Mouse (Mus musculus) thymus, postnatal 14 days (tissue): Measurements from ENCODE around the gene Sorbs2.

Experiments used
- DNase-seq: peaks from one replicate; pipeline ENCODE4 v3.0.0; 2021

The Sorbs2 gene

DNA sequence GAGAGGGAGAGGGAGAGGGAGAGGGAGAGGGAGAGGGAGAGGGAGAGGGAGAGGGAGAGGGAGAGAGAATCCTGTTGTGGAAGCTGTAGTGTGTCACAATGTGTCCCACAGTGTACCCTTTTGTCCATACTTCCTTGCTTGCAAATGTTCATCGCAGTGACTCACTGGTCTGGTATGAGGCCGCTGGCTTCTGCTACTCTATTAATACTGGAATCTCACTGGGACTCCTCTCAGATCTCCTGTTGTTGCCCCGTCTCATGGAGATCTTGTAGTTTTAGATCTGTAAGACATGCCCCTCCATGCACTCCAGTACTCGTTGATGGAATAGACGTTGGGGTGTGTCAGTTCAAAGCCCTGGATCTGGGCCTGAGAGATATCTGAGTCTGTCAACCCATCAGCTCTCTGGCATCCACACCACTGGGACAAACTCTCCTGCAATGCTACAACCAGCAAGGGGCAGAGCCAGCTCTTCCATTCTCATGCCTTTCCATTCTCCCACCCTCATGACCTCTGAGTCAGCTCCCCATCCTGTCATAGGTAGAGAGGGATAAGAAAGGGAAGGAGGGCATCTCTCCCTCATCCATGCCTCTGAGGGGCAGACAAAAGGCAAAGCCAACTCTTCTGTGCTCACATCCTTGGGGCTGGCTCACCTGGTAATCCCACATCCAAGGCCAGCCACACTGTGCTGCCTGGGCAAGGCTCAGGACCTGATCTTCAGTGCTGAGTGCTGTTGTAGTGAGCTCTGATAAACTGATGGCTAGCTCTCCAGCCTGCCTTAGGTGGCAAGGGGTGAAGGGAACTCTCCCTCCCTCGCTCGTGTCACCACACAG is 72.3 kb downstream of the Sorbs2 start:
- no peak for DNase-seq

DNA sequence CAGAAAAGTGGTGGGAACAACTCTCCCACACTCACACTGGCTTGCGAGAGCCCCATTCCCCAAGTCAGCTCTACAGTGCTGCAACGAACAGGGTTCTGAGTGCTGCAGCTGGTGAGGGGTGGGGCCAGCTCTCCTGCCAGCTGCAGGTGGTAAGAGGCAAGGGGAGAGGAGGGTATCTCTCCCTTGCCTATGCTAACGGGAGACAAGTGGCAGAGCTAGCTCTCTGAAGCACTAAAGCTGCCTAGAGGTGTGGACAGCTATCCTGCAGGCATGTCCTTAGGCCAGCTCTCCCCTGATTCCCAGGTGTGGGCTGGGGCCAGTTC is 72.9 kb downstream of the Sorbs2 start:
- DNase-seq, result no peak

DNA sequence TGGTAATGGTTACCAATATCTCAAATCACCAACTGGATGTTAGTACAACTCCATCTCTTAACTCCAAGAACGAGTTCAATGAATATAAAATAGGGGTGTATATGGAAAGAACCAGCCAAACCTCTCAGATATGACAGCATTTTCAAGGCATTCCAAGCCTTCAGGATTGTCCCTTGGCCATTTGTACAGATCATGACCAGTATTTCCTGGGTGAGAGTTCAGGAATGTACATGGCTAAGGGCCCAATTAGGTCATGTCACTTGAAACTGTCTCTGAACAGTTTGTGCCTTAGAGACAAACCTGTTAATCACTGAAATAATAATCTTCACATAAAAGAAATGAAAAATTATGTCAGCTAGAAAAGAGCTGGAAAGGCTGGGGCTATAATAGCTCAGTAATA is 76.3 kb downstream of the Sorbs2 start:
- no peak for DNase-seq

DNA sequence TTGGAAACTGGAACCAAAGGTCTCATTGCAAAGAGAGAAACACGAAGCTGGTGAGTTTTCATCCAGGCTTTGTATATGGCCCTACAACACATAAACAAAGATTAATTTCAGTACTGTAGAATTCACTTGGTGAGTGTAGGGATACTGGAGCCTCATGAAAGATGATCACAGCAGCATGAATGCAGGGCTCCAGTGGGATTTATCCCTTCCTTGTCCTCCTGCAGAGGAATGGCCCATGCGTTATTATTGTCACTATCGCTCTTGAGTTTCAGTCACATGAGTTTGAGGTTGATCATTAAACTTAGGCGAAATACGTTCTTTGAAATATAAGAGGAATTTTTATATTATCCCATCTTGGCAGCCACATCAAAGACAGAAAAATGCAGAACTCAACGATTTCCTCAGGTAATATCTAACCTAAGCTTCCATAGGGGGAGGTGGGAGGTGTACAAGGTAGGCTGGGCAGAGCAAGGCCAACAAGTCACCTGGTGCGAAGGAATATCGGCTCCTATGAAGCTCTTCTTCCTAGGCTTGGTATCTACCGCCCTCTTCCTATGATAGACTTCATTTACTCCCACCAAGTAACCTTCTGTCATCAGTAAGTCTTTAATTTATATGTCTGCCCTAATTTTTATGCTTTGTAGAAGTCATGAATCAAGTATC is 76.9 kb downstream of the Sorbs2 start:
- DNase-seq, result no peak

DNA sequence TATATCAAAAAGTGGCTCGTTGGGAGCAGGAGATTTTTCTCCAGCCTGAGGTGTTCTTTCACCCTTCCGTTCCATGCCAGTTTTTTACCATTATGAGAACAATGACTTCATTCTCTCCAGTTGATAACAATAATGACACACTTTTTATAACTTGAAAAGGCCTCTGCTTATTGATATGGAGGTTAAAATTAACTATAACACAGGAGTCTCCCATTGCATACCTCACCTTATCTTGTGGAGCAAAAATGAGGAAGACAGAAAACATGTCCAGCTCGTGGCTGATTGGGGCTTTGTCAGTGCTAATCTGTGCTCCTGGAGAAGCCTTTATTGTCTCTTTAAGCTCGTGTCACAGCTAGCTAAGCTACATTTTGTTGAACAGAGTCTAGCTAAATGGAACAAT is 77.6 kb downstream of the Sorbs2 start:
- DNase-seq, result no peak

DNA sequence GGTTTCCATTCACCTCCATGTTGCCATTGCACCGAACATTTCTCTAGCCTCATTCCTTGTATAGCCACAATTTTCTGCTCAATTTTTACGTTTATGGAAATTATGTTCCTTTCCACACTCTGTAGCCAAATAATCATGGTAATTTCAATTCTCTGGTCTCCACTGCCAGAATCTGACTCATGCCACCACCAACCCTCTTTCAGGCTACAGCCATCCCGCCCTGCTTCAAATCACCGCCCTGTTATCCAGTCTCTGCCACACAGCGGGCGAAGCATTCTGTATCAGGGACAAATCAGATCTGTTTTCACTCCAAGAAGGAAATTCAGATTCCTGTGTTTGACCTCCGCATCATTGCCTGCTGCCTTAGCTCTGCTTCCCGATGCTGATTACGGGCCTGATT is 79.4 kb downstream of the Sorbs2 start:
- DNase-seq, result no peak

DNA sequence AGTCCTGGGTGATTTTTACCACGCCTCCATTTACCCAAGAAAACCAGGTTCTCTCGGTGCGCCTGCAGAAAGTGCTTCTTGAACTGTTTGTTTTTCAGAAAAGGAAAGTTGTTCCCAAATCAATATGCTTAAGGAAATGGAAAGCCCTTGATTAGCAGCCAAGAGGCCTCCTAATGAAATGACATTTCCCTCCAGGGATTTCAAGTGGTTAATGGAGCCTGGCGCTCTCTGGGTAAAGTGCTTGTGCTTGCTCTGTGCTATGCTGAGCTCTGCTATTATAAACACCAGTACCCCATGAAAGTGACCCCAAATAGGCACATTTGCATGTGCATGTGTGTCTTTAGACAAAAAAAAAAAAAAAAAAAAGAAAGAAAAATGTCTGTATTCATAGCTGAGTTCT is 84.3 kb downstream of the Sorbs2 start:
- DNase-seq, result no peak

DNA sequence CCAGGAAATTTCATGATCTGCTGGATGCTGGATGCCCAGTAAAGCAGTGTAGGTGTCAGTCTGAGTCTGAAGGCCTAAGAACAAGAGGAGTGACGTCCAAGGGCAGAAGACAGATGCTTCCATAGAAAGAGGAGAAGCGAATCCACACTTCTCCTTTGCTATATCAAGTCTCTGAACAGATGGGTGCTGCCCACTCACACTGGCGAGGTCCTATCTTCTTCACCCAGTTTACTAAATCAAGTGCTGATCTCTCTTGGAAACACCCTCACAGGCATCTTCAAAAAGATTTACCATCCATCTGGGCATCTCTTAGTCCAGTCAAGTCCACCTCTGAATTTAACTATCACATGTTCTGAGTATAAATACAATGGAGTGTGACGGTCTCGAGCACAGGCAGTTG is 86.1 kb downstream of the Sorbs2 start:
- no peak for DNase-seq

DNA sequence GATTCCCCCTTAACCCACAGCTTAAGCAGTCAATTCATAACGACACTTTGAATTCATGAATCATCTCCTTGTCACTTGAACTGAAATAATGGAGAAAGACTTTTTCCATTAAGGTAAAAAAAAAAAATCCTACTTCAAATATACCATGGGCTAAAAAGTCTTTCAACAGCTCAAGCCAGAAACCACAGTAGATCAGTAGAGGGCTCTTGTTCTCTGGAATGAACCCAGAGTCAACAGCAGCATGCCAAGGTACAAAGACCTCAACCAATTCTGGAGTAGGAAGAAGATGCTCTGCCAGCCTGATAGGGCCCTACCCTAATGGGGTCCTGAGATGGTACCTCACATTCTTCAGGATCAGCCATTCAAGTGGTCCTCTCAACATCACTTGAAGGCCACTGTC is 88.4 kb downstream of the Sorbs2 start:
- DNase-seq, result no peak

DNA sequence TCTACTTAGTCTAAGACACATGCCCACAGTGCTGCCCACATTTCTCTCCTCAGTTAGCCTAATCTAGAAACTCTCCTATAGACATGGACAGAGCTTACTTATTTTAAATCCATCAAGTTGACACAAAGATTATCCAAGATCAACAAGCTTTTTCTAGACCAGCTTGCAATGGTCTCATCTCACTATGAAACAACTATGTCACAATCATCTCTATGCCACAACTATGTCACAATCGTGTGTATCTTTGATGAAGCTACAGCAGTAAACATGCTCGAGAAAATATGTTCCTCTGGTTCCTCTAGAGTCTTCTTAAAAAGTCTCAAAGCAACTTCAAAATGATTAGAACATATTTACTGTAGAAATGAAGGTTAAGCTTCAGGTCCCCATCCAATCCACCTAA is 89.0 kb downstream of the Sorbs2 start:
- DNase-seq, result no peak

DNA sequence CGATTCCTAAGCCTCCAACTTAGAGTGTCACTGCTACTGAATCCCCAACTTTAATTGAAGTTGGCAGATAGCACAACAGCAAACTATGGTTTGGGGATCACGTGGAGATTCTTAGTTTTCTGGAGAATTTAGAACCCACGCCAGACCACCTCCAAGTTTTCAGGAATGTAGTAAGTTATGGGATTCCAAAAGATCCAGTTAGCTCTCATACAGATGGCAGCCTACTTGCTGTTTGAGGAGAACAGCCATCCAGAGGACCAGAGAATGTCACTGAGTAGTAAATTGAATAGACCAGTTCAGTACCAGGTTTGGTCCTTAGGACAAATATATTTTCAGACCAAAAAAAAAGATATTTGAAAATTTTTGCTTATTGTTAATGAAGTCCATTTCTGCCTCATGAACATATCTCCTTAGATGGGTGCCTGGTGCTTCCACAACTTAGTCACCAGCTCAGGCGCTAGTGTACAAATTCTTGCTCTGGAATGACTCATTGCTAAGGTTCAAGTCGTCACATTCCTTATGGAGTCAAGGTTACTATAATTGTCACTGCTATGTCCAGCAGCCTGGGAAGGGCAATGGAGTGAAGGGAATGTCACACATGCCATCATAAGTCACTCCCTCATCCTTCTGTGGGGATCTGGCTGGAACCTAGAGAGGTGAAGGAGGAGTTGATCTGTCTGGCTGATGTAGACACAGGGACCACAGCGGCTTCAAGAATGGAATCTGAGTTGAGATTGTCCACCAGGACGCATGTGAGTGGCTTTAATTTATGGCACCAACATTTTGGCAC is 90.2 kb downstream of the Sorbs2 start:
- no peak for DNase-seq

DNA sequence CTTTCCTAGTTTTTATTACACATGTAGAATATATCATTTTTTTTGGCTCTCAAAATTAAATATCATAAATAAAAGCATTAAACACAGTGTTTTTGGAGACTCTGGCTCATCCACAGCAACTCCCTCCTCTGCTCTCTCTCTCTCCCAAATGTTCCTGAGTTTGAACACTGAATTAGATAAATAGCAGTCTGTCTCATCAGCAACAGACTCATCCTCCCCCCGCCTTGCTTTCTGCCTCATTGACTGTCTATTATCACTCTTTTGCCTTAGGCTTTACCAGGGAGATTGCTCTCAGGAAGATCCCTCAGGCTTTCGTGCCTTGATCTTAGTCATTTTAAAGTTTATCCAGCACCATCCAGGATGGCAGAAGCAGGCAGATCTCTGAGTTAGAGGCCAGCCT is 91.3 kb downstream of the Sorbs2 start:
- DNase-seq, result no peak

DNA sequence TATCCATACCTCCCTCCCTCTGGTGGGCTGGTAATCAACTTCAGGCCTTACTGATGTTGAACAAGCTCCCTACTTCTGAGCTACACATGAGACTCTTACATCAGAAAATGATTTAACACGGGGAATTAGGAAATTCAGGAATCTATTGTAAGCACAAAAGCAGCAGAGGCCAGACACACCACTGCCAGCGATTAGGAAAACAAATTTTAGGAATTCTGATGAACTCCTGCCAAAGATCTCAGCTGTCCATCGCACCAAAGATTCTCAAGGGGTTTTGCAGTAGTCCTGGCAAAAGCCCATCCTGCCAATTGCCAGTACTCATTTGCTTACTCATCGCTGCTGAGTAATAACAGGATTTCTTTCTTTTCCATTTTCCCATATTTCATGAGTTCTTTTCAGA is 94.4 kb downstream of the Sorbs2 start:
- no peak for DNase-seq

DNA sequence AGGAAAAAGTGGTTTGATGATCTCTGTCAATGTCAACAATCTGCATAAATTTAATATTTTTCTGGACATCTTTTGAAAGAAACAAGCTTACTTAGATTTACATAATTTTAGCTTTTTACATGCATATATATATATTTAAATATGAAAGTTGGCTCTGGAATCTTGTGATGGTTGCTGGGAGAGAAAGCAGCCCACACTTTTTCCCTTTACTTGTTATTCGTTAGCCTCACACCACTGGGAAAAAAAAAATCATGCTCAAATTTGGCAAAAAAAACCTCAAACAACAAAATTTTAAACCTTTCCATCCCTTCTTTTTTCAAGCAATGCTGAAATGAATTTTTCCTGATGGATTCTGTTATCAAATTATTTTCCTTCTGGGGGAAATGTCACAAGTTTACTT is 97.8 kb downstream of the Sorbs2 start:
- no peak for DNase-seq

DNA sequence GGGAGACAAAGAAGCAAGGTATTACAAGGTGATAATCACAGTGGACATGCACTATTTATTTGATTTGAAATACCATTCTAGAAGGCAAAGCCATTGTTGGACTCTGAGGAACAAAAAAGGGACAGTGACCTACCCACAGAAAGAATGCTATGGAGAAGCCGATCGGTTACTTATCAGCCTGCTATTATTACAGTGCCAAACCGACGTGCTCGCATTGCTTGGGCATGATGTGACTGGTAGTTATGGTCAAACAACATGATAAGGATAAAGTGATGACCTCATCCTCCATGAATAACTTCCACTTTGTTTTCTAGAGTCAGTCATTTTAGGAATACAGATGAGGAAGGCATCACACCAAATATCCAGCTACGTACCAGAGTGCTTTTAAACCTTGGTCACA is 99.4 kb downstream of the Sorbs2 start:
- no peak for DNase-seq

DNA sequence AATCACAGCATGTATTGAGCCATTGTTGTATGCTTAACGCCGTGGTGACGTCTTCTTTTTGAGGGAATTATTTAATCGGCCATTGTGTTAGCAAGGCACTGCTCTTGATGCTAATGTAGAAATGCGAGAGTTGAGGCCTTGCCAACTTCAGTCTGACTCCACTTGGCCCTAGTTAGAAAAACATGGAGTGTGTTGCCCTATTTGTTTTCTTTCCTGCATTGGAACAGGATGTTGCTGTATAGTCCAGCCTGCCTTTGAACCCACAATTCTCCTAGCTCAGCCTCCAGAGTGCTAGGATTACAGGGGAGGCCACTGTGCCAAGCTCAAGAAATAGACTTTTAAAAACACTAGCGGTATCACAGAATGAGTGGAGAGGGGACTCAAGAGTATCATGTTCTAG is 100.8 kb downstream of the Sorbs2 start:
- DNase-seq, result no peak

DNA sequence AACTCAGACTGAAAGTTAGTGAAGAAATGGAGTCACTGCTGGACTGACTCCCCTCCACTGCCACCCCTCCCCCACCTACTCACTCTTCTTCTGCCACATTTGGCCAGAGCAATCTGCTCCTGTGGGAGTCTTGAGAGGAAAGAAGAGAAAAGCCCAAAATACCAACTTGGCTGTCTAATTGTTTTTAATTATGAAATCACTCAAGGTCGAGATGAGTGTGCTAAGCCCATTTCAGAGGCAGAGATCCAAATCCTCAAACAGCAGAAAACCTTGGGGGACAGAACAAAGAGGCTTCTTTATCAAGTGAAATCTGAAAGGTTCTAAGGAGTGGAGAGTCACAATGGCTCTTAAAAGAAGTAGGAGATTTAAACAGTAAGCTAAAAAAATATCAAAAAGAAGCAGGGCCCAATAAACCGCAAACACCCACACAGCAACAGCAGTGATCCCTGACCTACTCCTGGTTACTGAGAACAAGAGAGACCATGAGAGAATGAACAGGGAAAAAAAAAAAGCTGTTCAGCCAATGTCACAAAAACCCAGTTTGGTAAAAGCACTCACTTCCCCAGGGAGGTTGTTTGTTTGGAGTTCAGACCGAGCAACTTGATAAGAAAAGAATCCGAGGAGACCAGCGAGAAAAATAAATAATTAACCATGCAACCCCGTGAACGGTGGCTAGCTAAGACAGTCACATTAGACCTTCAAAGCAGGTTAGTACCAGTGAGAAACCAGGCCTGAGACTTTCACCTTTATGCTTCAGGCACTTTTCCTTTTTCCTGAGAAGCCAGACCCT is 103.0 kb downstream of the Sorbs2 start:
- DNase-seq, result no peak

DNA sequence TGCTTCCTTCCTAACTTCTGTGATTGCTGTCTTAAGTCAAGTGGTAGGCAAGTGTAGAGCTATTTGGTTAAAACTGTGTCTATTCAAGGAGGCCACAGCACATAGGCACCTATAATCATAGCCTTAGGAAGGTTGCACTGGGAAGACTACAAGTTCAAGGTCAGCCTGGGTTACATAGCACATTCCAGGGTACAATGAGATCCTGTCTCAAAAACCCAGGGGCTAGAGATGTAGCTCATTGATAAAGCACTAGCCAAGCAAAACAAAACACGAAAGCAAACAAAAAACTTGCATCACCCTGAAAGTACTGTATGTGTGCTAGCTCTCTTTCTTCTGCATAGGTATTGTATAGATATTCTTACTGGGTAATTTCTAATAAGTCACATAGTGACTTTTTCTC is 103.7 kb downstream of the Sorbs2 start:
- no peak for DNase-seq

DNA sequence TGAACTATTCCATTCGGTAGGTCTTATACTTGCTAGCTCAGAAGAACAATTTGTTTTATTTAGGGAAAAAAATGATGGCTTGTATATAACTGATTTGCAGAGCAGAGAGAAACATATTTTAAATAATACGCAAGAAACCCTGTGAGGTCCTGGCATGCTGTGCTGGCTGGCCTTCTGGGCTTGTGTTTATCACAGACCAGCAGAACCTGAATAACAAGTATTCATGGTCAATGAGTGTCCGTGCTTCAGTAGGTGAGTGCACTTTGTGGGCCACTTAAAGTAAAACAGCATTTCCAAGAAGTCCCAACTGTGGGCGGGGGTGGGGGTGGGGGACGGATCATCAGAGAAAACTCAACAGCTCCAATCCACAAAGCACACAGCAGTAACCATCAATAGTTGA is 107.0 kb downstream of the Sorbs2 start:
- DNase-seq, result no peak

DNA sequence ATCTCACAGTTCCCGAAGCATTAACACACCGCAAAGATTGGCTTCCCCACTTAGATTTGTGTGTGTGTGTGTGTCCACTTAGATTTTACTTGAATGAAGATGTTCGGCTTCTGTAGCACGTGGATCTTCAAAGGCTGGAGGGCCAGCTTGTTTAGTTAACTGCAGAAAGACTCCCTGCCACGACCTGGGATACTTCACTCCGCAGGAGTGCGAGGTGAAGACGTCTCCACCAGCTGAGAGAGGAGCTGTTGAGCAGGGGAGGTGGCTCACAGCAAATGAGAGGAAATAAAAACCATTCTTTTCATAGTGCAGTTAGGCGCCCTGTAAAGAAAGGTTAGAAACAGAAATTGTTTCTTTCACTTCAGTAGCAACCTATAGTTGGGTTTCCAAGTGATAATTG is 107.5 kb downstream of the Sorbs2 start:
- no peak for DNase-seq

DNA sequence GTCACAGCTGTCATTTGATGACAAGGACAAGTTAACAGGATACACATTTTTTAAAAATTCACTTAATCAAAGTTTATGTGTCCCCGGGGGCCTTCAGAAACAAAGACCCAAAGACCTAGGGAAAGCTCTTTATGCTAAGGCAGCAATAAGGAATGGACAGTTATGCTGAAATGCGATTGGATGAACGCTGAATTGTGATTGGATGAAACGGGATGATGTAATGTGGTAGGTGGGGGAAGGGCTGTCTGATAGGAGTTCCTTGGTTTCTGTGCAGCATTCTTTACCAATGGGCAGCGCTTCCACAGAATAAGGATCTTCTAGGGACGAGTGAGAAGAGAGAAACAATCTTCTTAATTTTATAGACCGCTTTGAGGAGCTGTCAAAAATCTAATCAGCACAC is 108.0 kb downstream of the Sorbs2 start:
- no peak for DNase-seq

DNA sequence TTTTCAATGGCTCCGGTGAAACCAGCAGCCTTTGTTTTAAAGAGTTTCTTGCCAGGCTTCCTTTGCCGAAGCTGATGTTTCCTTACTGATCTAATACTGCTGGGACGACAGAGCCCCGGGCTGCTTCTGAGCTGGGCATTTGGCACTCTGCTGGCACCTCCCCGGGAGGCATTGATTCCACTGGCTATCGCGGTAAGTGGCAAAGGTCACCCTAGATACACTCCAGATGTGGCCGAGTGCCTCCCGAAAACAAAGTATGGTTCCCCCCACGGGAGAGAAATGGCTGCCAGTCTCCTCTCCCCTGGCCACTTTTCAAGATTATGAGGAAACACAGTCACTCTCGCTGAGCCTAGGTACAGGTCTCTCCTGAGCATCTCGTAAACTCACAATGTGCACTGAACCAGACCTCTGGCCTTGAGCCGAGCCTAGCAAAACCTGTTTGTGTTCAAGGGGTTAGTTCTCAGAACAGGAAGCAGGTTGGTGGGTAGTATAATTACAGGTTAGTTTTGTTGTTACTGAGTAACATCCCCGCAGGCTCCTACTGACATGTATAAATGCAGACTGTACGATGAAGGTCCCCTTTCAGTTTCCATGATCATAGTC is 114.1 kb downstream of the Sorbs2 start:
- DNase-seq, result no peak

DNA sequence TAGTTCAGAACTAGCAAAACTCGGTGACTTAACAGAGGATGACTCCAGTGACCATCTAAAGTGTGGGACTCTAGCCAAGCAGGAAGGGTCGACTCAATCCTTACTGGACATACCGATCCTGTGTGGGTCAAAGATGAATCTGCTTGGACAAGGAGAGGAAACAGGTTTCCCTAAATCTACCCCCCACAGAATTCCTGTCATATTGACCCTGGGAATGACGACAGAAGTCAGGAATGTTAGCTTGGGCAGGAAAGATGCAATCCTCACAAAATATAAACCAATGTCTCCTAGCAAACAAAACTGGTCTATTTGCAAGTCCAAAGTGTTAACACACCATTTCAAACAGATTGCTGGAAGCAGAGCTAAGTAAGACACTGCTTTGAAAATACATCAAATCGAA is 118.8 kb downstream of the Sorbs2 start:
- no peak for DNase-seq
